Comparison of ENCODE assay signal across 12 mouse cellular contexts in the genomic region with DNA sequence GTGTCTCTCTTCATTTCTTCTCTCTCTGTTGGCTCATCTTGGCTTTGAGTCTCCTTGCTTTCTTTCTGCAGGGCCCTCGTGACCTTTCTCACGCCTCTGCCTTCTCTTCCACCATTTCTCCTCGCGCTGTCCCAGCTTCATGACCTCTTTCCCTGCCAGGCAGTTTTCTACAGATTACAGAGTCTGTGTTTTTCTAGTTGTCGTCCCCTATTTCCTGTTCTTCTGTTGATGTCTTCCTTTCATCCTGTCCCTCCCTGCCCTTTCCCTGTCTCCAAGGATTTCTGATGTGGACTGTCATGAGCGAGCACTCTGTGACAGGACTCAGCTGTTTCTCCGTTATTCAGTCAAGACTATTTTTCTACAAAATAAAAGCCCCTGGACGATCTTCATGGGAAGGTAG.
A peak's percentile ranks its signal among the peaks of the same experiment; 100 is the strongest.
DNase-seq lines count a peak whose midpoint lies in the region; ATAC-seq and TF ChIP-seq lines count a peak whose summit lies in the region.
"Had no signal": no experiment of that assay in that cellular context is flagged by ENCODE, and none has a peak within 500 bp of the region (broad histone marks: within the 10 kb centered on the region; RNA-seq: fewer than 3 reads in every experiment).

No protein-coding gene starts in this region.

- peak; percentile 16 for DNase-seq in hindbrain, embryonic 10.5 days (ENCODE audit: low spot score)
- no peak for DNase-seq in hindbrain, embryonic 11.5 days (ENCODE audit: low spot score)
- DNase-seq in heart, adult 18-20 months: peak; percentile 65 to 83
- DNase-seq in lung, postnatal 10 days: peak; percentile 58
- no peak for DNase-seq in thymus, adult 2 months
- no peak for DNase-seq in right cerebral cortex, postnatal 25 days
- DNase-seq: thymus, postnatal 25 days had no signal

- TF ChIP-seq CTCF in thymus, adult 2 months (IDR thresholded peaks at IDR 0.05; ENCODE audit: borderline replicate concordance, control insufficient read depth, extremely low read depth, insufficient read depth, low read length, poor library complexity): no peak

- H3K27me3 ChIP-seq in hindbrain, embryonic 10.5 days (ENCODE audit: insufficient read depth, poor library complexity, severe bottlenecking): no peaks in the 10 kb centered on the region
- no peaks in the 10 kb centered on the region for H3K27me3 ChIP-seq in hindbrain, embryonic 11.5 days (ENCODE audit: control insufficient read depth, insufficient read depth, low read length)
- H3K27me3 ChIP-seq in hindbrain, embryonic 15.5 days: no peaks in the 10 kb centered on the region
- H3K27me3 ChIP-seq in thymus, adult 2 months (ENCODE audit: control insufficient read depth, insufficient read depth, low read length): no peaks in the 10 kb centered on the region
- H3K27me3 ChIP-seq: embryonic facial prominence, embryonic 12.5 days; limb, embryonic 15.5 days; neural tube, embryonic 13.5 days had no signal

- H3K36me3 ChIP-seq in hindbrain, embryonic 10.5 days: no peaks in the 10 kb centered on the region
- H3K36me3 ChIP-seq in hindbrain, embryonic 11.5 days (ENCODE audit: control insufficient read depth, insufficient read depth, low read length): no peaks in the 10 kb centered on the region
- no peaks in the 10 kb centered on the region for H3K36me3 ChIP-seq in hindbrain, embryonic 15.5 days
- no peaks in the 10 kb centered on the region for H3K36me3 ChIP-seq in thymus, adult 2 months (ENCODE audit: control insufficient read depth, insufficient read depth, low read length)
- H3K36me3 ChIP-seq: embryonic facial prominence, embryonic 12.5 days; limb, embryonic 15.5 days; neural tube, embryonic 13.5 days had no signal

- TF ChIP-seq POLR2A in thymus, adult 2 months (IDR thresholded peaks at IDR 0.05; ENCODE audit: control insufficient read depth, extremely low read depth, insufficient read depth, low read length, poor library complexity): no peak

- no peak overlapping the region for H3K4me3 ChIP-seq in hindbrain, embryonic 10.5 days
- no peak overlapping the region for H3K4me3 ChIP-seq in hindbrain, embryonic 11.5 days (ENCODE audit: low read depth, low read length)
- H3K4me3 ChIP-seq in hindbrain, embryonic 15.5 days: no peak overlapping the region
- H3K4me3 ChIP-seq in thymus, adult 2 months (ENCODE audit: control insufficient read depth, insufficient read depth, low read length): no peak overlapping the region
- H3K4me3 ChIP-seq: embryonic facial prominence, embryonic 12.5 days; limb, embryonic 15.5 days; neural tube, embryonic 13.5 days had no signal

- H3K4me2 ChIP-seq in hindbrain, embryonic 11.5 days (replicated peaks; ENCODE audit: low read depth, low read length): no peak overlapping the region
- H3K4me2 ChIP-seq in hindbrain, embryonic 15.5 days: no peak overlapping the region
- H3K4me2 ChIP-seq: embryonic facial prominence, embryonic 12.5 days; limb, embryonic 15.5 days; neural tube, embryonic 13.5 days had no signal

- ATAC-seq in hindbrain, embryonic 11.5 days (ENCODE audit: low FRiP score): no peak
- ATAC-seq in hindbrain, embryonic 15.5 days (ENCODE audit: low FRiP score, low read depth): no peak
- no peak for ATAC-seq in activated CD4-positive, CD25-positive, alpha-beta regulatory T cell, adult 4 months

- WGBS in hindbrain, embryonic 10.5 days: 40% methylated on average over 8 of the region's 8 CpGs
- 43% methylated on average over 8 of the region's 8 CpGs for WGBS in hindbrain, embryonic 11.5 days
- WGBS in hindbrain, embryonic 15.5 days: 35% methylated on average over 8 of the region's 8 CpGs
- WGBS in thymus, adult 2 months: 56% methylated on average over 8 of the region's 8 CpGs

- no peak overlapping the region for H3K9ac ChIP-seq in hindbrain, embryonic 11.5 days (ENCODE audit: low read depth, low read length)
- no peak overlapping the region for H3K9ac ChIP-seq in hindbrain, embryonic 15.5 days
- H3K9ac ChIP-seq: embryonic facial prominence, embryonic 12.5 days; limb, embryonic 15.5 days; neural tube, embryonic 13.5 days had no signal

- no peaks in the 10 kb centered on the region for H3K9me3 ChIP-seq in hindbrain, embryonic 10.5 days
- H3K9me3 ChIP-seq in hindbrain, embryonic 11.5 days (ENCODE audit: control insufficient read depth, low read length): no peaks in the 10 kb centered on the region
- H3K9me3 ChIP-seq in hindbrain, embryonic 15.5 days: no peaks in the 10 kb centered on the region
- H3K9me3 ChIP-seq: embryonic facial prominence, embryonic 12.5 days; limb, embryonic 15.5 days; neural tube, embryonic 13.5 days had no signal

- peaks cover 11% of the 10 kb centered on the region for H3K4me1 ChIP-seq in hindbrain, embryonic 10.5 days (replicated peaks)
- no peaks in the 10 kb centered on the region for H3K4me1 ChIP-seq in hindbrain, embryonic 11.5 days (replicated peaks; ENCODE audit: control insufficient read depth, insufficient read depth, low read length)
- H3K4me1 ChIP-seq in hindbrain, embryonic 15.5 days (replicated peaks): peaks cover 5% of the 10 kb centered on the region; the same call in 1 of the 2 replicates
- no peaks in the 10 kb centered on the region for H3K4me1 ChIP-seq in thymus, adult 2 months (replicated peaks; ENCODE audit: control insufficient read depth, insufficient read depth, low read length)

- no peak overlapping the region; the same call in 1 of the 2 replicates for H3K27ac ChIP-seq in hindbrain, embryonic 10.5 days
- H3K27ac ChIP-seq in hindbrain, embryonic 11.5 days (ENCODE audit: low read depth, low read length): no peak overlapping the region
- H3K27ac ChIP-seq in hindbrain, embryonic 15.5 days (replicated peaks): peak overlapping the region; percentile 57
- H3K27ac ChIP-seq in thymus, adult 2 months (ENCODE audit: control insufficient read depth, insufficient read depth, low read length): no peak overlapping the region
- H3K27ac ChIP-seq: embryonic facial prominence, embryonic 12.5 days; neural tube, embryonic 13.5 days had no signal

Comparison
In these comparisons a context has a peak if more than half of its experiments do, and no peak if none do; other contexts are left out.
1. DNase-seq: peak in hindbrain, embryonic 10.5 days (single experiment), heart, adult 18-20 months (2 of 2) and lung, postnatal 10 days (single experiment); none in hindbrain, embryonic 11.5 days (single experiment), thymus, adult 2 months (single experiment) and right cerebral cortex, postnatal 25 days (single experiment).